Mouse (Mus musculus) left cerebral cortex, postnatal 25 days (tissue): Measurements from ENCODE around the gene Git2. TPM values are rescaled to one million over a fixed set of nuclear protein-coding genes. Genes with fewer than 3 reads are reported as not detected.

ENCODE experiments used
- DNase-seq, 2 experiments: peaks; one replicate each; pipeline ENCODE4 v3.0.0; 2022; ENCODE audit warnings: low spot score in 2 of 2, mixed read lengths in 1 of 2
- intact Hi-C: fragments of 180-260 bp; cut with DNase I; formaldehyde crosslinking; loops from one replicate; pipeline ENCODE4 v1.15.1; 2025
- total RNA-seq, 2 experiments: library from RNA; stranded (reverse); gene quantifications; 2 replicates each; pipeline ENCODE4 v1.2.3; 2021

Gene Git2
- total RNA-seq, 2 experiments from 2014 or later = 38.1 to 47.0 TPM

DNA sequence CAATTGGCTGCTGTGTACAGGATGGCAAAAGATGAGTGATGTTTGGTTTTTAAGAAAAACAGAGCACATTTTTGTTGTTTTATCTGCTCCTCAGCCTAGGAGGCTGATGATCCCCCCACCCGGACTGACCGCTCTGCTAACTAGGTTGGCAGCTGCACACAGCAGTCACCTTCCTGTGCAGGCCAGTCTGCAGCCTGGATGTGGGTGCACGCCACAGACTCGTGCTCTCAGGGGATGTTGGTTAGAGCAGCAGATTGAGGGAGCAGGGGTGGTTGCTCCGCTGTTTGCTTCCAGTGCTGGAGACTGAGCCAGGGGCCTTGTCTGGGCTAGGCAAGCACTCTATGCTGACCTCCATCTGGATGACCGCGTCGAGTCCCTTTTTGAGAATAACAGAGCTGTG lies 5.5 kb downstream of the Git2 start:
- no peak for DNase-seq
- intact Hi-C loops = loop anchor here (5.0 kb wide), 1 partner anchor 202 kb away; the partner anchor contains the start of gene Fam222a

DNA sequence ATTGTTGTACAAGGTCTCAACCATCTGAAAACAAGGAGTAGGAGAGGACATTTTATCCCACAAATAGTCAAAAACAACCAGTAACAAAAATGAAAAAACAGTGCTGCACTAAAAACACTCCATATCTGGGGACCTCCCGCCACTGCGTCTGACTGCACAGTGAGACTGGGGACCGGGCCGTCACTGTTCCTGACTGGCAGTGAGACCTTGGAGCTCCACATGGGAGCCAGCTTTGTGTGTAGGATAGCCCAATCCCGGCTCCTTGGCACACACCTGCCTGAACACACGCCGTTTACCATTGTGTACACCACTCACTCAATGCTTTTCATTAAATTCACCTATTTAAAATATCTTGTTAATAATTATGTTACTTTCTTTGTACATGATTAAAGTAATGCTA lies 8.1 kb downstream of the Git2 start:
- intact Hi-C loops = no loop called here
- no peak for DNase-seq

DNA sequence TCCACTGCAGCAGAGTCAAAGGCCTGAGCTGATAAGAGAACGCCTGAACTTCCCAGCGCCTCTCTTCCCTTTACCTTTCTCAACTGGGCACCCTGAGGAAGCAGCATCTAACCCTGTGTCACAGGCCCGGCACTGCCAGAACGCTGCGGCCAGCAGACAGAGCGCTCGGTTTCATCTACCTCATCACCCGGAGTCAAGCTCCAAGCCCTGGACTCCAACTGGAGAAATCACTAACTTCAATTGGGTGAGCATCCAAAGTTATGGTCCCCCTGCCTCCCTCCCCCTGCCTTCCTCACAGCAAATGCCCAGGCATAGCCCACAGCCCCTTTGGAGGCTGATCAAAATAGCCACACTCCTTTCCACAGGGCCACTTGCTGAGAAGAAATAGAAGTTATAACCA lies 8.6 kb downstream of the Git2 start:
- intact Hi-C loops = no loop called here
- DNase-seq = no peak

DNA sequence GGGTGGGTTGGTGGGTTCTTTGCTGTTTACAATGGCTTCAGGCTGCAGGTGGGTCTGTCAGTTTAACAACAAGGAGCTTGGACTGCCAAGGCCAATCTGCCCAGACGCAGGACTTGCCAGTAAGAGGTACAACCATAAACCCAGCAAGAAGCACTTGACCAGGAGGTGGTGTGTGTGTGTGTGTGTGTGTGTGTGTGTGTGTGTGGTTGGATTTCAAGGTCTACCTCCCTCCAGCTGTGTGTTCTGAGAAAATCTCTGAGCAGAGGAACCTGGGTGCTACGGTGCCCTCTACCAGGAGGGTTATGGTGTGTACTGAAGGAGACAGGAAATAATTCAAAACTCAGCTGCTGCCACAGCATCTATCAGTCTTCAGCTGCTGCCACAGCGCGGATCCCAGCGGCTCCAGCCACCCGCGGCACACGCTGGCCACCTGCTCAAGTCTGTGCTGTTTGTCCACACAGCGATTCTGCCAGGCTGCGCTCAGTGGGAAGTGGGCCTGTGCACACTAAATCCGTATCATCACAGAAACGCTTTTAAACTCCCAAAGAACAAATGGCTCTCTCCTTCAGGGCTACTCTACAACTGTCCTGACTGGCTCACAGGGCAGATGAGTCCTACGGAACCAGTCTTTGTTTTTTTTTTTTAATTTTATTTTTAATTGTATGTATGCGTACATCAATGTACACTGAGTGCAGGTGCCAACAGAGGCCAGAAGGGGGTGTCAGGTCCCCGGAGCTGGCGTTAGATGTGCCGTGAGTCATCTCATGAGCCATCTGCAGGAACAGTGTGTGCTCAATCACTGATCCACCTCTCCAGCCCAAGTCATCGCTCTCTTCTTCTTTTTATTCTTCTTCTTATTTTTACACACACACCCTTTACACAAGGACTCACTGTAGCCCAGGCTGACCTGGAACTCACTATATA lies 10.2 kb downstream of the Git2 start:
- peak in 1 of 2 experiments; percentile 58 for DNase-seq
- intact Hi-C loops = no loop called here

DNA sequence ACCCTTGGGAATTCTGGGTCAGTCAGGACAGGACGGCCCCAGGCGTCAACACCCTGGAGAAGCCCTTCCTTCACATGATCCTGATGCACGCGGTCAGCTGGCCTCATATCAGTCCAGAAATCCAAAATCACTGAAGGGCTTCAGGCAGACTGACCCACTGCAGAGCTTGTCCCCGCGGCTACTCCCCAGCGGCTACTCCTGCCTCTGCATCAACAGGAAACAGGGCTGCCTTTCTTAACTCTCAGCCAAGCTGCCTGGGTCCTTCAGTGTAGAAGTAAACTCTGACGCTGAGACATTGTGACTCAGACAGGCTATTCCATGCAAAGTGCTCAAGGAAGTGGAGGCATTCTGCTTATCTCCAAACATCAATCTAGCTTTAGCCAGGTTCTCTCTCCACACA lies 13.3 kb downstream of the Git2 start:
- DNase-seq = no peak
- intact Hi-C loops = no loop called here

DNA sequence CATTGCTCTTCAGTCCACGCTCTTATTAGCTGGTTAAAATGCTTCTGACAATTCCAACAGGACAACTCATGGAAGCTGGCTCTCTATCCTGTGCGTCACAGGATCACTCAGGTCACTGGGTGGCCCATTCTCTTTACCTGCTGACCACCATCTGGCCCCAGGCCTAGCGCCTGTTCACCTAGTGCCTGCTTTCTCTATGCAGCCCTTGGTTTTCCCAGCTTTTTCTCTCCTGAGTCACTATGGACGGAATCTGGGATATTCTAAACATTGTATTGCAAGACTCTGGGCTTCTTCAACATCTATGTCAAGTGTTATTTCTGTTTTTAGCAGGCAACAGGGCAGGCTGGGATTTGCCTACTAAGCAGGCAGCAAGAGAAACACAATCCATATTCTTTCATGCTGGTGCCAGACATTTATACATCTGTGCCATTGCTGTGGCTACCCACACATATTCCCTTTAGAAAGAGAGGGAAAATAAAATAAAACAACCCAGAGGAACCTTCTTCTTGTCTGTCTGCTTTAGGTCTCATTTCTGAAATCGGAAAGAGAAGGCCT lies 15.7 kb downstream of the Git2 start:
- intact Hi-C loops = no loop called here
- peak in 1 of 2 experiments; percentile 78 for DNase-seq

DNA sequence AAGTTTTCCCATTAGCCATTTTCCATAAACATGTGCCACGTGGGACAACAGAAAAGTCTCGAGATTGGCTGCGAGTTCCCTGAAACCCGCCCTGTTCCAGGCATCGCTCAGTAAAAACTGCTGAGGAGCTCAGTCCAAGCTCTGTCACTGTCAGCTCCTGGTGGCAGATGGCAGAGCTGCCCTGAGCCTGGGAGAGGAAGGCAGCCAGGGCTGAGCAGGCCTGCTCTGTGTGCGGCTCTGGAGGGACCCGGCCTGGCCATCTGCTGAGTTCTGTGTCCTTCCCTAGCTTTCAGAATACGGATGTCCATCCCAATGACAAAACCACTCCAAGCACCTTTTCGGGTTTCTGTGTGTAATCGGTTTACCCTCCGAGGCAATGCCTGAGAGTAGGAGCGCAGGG lies 21.9 kb downstream of the Git2 start:
- intact Hi-C loops = no loop called here
- no peak for DNase-seq

DNA sequence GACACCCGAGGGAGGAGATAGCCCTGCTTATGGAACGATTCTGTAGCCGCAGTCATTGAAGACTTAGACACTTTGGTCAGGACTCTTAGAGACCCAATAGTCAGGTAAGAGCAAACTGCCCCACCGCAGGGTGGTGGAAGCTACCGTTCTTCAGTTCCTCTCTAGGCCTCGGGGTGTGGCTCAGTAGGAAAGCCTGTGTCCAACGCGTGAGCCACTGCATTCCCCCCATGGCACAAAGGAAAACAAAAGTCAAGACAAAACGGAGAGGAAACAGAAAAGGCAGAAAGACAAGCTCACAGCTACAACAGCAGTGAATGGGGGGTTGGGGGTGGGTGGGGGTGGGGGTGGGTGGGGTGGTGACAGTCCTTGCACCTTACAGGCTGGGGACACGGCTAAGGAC lies 22.9 kb downstream of the Git2 start:
- DNase-seq = no peak
- intact Hi-C loops = no loop called here

DNA sequence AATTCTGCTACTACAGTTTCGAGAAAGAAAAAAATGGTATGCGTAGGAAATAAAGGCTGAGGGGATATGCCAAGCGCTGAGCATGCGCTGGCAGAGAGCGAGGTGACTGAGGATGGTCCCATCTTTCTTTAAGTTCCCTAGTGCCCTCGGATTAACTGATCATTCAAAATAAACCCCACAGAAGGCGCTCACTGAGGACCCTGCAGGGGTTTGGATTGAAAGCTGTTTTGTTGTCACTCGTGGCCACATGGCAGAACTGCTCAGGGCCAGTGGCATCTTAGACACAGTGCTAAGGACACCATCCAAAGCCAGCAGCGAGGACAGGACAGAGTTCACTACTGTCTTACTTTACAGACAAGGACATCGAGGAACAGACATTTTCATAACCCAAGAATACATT lies 25.0 kb downstream of the Git2 start:
- DNase-seq = no peak
- intact Hi-C loops = no loop called here

DNA sequence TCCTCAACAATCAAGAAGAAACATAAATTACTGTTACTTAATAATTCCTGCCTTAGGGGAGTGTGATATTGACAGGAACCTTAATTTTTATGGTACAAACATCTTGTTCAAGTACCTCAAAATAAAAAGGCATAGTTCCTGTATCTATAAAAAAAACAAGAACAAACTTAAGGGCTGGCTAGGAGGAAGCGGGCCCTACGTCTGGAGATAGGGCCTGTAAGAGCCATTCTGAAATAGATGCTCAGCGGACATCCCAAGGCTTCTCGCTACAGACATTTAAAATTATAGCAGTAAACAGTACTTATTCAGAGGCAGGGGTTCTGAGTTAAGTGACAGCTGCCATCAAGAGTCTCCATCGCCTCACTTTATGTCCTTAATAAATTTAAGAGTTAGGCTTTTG lies 27.8 kb downstream of the Git2 start:
- intact Hi-C loops = no loop called here

DNA sequence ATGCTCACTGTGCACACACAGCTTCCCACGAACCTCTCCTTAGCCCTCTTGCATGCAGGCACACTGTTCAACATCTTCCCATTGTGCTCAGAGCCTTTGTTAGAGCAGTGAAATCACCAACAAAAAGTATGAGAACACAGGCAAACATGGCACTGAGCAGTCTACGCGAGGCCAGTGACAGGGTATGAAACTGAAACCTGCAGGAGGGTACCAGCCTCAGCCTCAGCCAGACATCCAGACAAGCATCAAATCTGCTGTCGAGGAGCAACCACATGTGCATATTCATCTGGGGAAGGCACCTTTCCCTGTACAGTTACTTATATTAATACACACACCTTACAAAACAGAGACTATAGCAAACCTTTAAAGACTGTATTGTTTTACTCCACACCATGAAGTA lies 28.4 kb downstream of the Git2 start:
- no peak for DNase-seq
- intact Hi-C loops = no loop called here

More for the DNA sequence above, 27.8 kb downstream of the Git2 start:
- DNase-seq = no peak

DNA sequence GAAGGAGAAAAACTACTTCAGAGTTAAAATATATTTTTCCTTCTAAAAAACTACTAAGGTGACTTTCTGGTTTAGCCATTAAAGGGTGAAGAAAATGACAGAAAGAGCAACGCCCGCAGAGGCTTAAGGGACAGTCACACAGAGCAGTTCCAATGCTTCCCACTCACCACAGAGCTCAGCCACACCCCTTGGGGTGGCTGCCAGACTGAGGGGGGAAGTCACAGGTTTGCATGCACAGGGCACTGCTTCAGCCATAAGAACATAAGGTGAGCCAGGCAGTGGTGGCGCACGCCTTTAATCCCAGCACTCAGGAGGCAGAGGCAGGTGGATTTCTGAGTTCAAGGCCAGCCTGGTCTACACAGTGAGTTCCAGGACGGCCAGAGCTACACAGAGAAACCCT lies 29.7 kb downstream of the Git2 start:
- DNase-seq = peak in 1 of 2 experiments; percentile 46
- intact Hi-C loops = no loop called here

DNA sequence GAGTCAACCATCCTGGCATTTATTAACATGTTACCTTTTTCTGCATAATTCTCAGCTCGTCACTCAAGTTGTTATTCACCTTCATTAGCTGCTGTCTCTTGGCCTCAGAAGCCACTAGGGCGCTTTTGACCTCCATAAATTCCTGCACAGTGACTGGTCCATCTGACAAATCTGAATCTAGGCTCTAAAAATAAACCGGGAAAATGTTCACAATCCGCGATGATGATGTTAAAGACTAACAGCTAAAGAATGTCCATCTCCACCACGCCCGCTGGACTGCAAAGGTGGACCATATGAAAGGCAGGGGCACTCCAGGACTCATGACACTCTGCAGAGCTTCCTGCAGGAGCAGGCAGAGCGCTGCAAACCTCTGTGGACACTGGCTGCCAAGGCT lies 31.6 kb downstream of the Git2 start:
- intact Hi-C loops = no loop called here
- DNase-seq = no peak

DNA sequence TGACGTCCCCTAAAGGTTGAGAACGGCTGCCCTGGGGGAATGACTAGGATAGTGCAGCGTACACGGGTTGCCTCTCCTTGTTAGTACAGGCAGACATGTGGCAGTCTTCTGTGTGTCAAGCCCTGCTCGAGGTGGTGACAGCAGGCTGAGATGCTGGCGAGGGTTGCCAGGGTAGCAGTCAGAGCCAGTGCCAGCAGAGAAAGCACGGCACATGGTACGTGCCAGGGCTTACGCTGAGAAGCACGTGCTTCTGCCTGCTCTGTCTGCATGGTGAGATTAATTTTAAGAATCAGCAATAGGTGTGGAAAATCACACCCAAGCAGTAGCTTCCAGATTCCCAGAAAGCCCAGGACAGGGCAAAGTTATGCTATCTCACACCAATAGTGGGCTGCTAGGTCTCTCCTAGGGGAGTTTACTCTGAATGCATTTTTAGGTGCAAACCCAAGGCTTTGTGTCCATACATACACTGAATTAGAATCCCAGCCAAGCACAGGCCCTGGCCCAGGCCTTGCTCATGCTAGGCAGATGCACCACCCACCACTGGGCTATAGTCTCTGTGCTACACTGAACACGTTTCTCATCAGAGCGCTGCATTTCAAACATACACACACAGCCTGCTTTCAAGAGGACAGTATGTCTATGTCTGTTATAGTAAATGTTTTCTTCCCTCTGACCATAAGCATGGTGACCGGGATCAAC lies 32.2 kb downstream of the Git2 start:
- peak; percentile 27 to 28 for DNase-seq
- intact Hi-C loops = no loop called here

DNA sequence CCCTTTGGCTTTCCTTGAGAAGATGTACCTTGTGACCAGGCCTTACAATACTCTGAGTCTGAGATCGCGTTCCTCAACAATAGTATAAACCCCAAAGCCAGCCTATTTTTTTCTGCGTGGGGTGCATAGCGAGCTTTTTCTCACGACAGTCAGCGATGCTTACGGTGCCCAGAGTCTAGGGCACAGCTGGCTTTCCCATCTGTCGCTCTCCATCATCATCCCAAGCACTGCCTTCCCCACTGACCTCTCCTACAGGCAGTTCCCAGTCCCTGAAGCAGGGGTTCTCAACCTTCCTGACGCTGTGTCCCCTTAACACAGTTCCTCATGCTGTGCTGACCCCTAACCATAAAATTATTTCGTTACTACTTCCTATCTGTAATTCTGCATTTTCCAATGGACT lies 32.7 kb downstream of the Git2 start:
- no peak for DNase-seq
- intact Hi-C loops = no loop called here

DNA sequence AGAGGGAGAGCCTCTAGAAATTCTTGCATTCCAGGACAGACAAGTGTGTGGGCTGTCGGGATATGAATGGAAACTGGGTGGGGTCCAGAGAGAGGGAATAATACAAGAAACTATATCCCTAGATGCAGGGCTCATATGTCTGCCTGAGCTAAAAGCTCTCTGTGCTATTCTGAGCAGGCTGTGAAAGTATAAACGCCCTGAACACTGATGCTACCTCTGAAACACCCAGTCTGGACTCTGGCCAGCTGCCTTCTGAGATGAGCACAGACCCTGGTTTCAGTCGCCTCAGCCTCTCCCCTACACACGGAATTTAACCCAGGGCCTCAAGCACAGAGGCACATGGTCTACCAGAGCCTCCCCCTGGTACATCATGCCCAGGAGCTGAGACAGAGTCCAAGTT lies 34.7 kb downstream of the Git2 start:
- intact Hi-C loops = no loop called here
- peak in 1 of 2 experiments; percentile 62 for DNase-seq

DNA sequence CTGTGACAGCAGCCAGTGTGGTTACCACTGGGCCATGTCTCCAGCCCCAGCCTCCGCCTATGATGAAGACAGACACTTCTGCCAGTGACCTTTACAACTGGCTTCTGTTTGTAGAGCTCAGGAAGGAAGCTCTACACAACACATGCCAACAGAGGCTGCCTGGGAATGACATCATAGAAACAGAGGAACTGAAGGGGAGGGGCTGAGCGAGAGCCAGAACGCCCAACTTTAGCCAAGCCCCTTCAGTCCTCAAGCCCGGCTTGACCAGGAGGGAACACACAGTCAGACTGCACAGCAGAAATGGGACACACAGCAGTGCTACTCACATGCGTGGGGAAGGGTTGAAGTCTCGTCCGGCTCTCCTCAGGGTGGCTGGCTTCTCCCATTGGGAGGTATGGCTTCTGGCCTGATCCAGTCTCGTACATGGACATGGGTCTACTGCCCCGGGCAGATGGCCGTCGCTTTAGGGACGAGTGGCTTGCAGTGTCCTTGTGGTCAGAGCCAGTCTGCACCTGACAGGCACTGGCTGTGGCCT lies 36.5 kb downstream of the Git2 start:
- DNase-seq = no peak
- intact Hi-C loops = no loop called here

DNA sequence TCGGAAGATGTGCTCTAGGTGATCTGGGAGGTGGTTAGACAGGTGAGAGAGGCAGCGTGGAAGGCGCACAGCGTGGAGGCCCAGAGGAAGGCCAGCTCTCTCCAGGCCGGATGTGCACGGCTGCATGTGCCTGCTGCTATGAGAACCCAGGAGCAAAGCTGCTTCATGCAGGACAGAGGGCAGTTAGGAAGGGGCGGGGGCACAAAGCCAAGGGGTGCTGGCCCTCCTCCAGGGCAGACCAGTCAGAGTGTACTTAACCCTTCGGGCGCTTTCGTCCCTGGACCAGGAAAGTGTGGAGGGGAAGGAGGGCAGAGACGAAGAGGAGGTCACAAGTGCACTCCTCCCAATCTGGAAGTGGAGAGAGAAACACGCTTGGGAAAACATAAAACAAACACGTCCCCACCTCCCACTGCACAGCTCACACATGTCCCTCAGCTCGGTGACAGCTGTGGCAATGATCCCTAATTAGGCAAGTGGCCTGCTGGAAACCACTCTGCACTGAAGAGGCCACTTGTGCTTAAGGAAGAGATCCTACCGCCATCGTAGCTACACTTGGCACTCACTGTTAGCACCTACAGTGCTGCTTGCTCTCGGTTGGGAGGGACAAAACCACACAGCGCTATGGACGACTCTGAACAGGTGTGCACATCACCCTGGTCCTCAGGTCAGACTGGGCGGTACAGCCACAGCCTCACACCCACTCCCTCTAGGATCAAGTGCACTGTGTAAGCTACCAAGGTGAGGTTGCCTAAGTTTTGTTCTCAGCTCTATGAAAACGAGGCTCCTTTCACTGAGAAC lies 38.0 kb downstream of the Git2 start:
- DNase-seq = no peak
- intact Hi-C loops = no loop called here

DNA sequence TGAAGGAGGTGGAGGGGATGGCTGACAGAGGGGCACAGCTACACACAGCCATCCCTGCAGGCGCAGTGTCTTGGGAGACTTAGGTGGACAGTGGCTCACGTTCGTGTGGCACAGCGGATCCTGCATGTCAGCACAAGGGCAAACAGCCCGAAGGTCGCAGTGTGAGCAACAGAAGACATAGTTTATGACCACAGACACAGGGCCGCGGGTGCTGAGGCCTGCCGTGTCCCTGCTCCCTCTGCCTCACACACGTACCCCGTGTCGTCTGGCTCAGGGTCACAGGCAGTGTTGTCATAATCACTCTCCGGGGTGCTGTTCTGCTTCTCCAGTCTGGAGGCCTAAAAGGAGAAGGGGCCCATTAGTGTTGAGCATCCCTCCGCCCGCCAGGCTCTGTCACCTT lies 41.7 kb downstream of the Git2 start:
- no peak for DNase-seq
- intact Hi-C loops = no loop called here

DNA sequence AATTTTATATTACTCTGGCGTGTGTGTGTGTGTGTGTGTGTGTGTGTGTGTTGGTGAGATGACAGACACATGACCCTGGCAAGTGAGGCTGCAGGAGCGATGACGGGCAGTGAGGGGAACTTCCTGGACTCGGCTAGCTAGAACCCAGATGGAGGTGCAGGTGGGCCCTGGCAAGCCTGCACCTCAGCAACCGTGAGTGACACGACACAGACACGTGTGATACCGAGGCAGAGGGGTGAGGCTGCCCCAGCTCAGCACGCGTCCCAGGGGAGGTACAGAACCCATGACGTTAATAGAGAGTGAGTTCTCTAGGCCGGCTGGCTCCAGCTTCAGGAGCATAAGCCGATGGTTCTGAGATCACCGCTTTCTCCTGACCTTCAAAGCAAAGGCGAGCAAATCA lies 43.3 kb downstream of the Git2 start:
- intact Hi-C loops = no loop called here
- DNase-seq = no peak
